Mouse (Mus musculus) spleen, adult 2 months (tissue): ENCODE data around the gene Cachd1. TPM values are rescaled to one million over a fixed set of nuclear protein-coding genes. Genes with fewer than 3 reads are reported as not detected.

Experiments
- DNase-seq, 2 experiments: peaks; one replicate each; pipeline versions ENCODE4 v3.0.0 to v3.0.0-alpha.2; 2012 to 2021; ENCODE audit warnings: low spot score in 2 of 2, low read depth in 1 of 2
- H3K27ac ChIP-seq: fragments of 200-500 bp; 2 replicates; pipeline ENCODE4 v1.5.1; 2012; ENCODE audit warnings: low read length, inconsistent platforms; ENCODE audit not compliant: insufficient read depth
- H3K27me3 ChIP-seq: fragments of 200-500 bp; 2 replicates; pipeline ENCODE4 v1.6.1; 2012; ENCODE audit warnings: mild to moderate bottlenecking, moderate library complexity, low read length, inconsistent platforms; ENCODE audit not compliant: control insufficient read depth, insufficient read depth
- H3K36me3 ChIP-seq: fragments of 200-500 bp; 2 replicates; pipeline ENCODE4 v1.6.1; 2012; ENCODE audit warnings: mild to moderate bottlenecking, low read length, inconsistent platforms; ENCODE audit not compliant: control insufficient read depth, insufficient read depth
- H3K4me1 ChIP-seq: fragments of 200-500 bp; 2 replicates; pipeline ENCODE4 v1.6.1; 2011; ENCODE audit warnings: inconsistent platforms; ENCODE audit not compliant: control insufficient read depth, insufficient read depth, insufficient read length
- H3K4me3 ChIP-seq: fragments of 200-500 bp; 2 replicates; pipeline ENCODE4 v1.5.1; 2011; ENCODE audit warnings: mild to moderate bottlenecking, inconsistent platforms; ENCODE audit not compliant: insufficient read depth, insufficient read length; ENCODE audit errors: extremely low read depth
- CTCF ChIP-seq: fragments of 200-500 bp; IDR thresholded peaks from 2 replicates; pipeline ENCODE4 v1.5.1; 2011; ENCODE audit warnings: mild to moderate bottlenecking, inconsistent platforms; ENCODE audit not compliant: insufficient read depth, insufficient read length, insufficient replicate concordance; ENCODE audit errors: extremely low read depth
- POLR2A ChIP-seq: fragments of 200-500 bp; IDR thresholded peaks from 2 replicates; pipeline ENCODE4 v1.6.1; 2011; ENCODE audit warnings: low read depth, low read length, inconsistent platforms
- WGBS: fragments of 180-500 bp; shearing (Covaris S2); methylation state at CpG from one replicate; pipeline ENCODE4 v1.1.7; 2018; 5-methylcytosine and 5-hydroxymethylcytosine counted together
- polyA plus RNA-seq: library from polyadenylated mRNA; depleted of rRNA; stranded (reverse); fragments of >200 nt; gene quantifications from 2 replicates; pipeline ENCODE4 v1.2.3, GENCODE M21; 2012

Gene Cachd1
- polyA plus RNA-seq, 1 experiment = 17.0 TPM

DNA sequence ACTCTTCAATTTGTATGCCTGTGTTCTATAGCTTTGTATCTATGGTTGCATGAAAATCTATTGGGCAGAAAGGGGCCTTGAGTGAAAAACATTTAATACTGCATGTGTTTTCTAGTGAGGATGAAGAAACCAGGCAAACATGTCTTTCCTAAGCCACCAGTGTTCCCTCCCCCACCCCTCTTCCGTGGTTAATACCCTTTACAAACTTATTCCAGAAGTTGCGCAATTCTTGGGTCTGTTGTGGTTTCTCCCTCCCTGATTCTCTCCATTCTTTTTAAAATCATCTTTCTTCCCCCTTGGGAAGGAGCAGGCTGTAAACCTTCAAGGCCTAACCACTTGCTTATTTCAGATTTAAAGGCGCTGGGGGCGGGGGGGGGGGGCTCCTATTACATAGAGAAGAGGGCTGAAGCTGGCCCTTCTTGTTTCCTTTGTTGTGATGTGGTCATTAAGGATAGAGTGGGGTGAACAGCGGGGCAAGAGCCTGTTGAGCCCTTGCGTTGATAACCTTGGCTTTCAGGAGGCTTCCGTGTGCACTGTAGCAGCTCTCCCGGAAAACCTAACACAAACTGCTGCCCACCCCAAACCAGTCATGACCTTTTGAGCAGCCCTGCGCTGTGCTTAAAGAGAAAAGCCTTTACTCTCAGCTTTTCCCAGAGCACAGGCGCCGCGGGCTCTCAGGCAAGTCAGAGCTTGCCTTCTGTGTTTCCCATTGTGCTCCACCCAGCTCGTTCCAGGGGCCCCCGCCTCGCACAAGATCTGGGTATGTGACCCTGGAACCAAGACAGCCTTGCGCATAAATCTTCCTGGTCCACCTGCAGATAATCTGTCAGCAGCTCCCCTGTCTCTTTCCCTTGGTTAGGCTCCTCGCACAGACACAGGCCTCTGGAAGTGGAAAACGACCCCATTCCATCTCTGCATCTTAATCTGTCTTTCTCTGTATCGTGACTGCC, 109.6 kb downstream of the Cachd1 start:
- TF ChIP-seq CTCF (no peak), POLR2A (no peak)
- 57% methylated on average over 19 of the region's 19 CpGs for WGBS
- H3K4me3 ChIP-seq = no peak overlapping the region
- H3K36me3 ChIP-seq = no peaks in the 10 kb centered on the region
- DNase-seq = no peak
- no peaks in the 10 kb centered on the region for H3K27me3 ChIP-seq
- H3K4me1 ChIP-seq = no peaks in the 10 kb centered on the region
- no peak overlapping the region for H3K27ac ChIP-seq

DNA sequence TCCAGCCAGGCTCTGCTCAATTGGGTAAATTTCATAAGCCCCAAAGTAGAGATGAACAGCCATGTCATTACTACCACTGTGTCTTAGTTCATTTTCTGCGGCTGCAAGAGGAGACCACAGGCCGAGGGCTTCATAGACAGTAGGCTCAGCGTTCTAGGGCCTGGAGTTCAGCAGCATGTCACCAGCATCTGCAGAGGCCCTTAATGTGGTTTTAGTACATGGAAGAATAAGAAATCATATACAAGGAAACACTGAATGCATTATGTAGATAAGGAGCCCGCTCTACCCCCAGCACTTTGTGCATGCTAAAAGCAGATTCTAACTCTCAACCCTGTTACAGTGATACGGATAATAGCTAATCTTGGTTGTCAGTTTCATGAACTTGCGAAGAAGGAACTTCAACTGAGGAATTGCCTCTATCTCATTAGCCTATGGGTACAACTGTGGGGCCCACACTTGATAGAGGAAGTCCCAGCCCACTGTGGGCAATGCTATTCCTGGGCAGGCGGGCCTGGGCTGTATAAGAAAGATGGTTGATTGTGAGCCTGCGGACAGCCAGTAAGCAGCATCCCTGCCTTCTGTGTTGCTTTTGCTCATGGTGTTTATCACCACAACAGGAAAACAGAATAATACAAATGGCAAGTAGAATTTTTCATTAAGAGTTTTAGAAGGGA, 110.4 kb downstream of the Cachd1 start:
- Histone ChIP-seq H3K4me1 (no peaks in the 10 kb centered on the region), H3K4me3 (no peak overlapping the region), H3K27me3 (no peaks in the 10 kb centered on the region), H3K36me3 (no peaks in the 10 kb centered on the region), H3K27ac (no peak overlapping the region)
- TF ChIP-seq CTCF = no peak
- TF ChIP-seq POLR2A = no peak
- WGBS = 23% methylated on average over 8 of the region's 8 CpGs
- no peak for DNase-seq

DNA sequence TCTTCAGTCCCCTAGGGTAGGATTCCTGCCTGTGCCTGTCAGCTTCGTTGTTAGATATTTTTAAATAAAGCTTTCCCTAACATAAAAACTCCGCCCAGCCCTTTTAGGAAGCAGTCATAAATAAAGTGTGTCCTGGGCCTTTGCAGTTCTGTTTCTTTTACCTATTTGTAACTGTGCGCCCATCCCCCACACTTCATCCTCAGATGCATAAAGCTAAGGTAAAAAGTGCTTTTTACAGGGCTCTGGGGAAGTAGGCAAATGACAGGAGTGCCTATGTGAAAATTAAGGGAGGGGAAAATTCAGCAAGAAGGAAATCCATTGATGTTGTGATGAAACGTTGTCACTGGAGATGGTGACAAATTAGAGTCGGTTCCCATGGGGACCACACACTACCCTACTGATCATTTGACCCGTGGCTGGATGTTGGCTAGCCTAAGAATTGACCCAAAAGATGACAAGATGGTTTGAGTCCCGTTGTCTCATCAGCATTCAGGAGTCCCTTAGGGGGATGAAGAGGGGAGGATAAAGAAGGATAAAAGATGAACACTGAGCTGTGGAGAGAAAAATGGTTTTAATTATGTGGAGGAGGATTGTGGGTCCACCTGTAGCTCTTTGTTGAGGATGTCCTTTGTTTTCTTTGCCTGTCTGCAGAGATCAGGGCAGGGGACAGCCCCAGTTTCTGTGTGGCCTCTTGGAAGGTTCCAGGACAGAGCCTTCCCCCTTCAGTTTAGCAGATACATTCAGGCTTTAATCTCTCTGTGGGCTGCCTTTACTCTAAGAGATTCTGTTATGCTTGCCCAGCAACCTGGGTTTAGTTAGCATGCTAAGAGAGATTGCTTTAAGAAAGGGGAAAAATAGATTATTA, 113.9 kb downstream of the Cachd1 start:
- Histone ChIP-seq H3K4me3 (no peak overlapping the region), H3K27me3 (no peaks in the 10 kb centered on the region), H3K4me1 (no peaks in the 10 kb centered on the region), H3K27ac (no peak overlapping the region), H3K36me3 (no peaks in the 10 kb centered on the region)
- no peak for DNase-seq
- 61% methylated on average over 7 of the region's 7 CpGs for WGBS
- TF ChIP-seq POLR2A (no peak), CTCF (no peak)

DNA sequence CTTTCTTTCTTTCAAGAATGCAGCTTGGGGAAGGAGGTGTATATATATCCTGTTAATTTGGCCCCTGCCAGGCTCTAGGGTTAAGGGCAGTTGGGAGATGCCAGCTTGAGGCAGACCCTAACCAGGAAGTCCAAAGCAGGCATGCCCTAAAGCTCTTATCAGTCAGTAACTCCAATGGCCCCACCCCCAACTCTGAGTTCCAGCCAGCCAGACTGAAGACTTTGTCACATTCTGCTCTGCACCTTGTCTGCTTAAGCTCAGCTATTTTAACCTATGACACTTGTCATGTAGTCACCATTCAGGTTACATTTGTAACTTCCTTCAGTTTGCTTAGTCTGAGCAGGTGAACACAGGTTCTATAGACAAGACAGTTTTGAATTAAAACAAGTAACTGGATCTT, 117.3 kb downstream of the Cachd1 start:
- no peak for TF ChIP-seq CTCF
- no peak for TF ChIP-seq POLR2A
- H3K27ac ChIP-seq = no peak overlapping the region
- no peak overlapping the region for H3K4me3 ChIP-seq
- DNase-seq = no peak
- no peaks in the 10 kb centered on the region for H3K4me1 ChIP-seq
- no peaks in the 10 kb centered on the region for H3K27me3 ChIP-seq
- H3K36me3 ChIP-seq = no peaks in the 10 kb centered on the region

DNA sequence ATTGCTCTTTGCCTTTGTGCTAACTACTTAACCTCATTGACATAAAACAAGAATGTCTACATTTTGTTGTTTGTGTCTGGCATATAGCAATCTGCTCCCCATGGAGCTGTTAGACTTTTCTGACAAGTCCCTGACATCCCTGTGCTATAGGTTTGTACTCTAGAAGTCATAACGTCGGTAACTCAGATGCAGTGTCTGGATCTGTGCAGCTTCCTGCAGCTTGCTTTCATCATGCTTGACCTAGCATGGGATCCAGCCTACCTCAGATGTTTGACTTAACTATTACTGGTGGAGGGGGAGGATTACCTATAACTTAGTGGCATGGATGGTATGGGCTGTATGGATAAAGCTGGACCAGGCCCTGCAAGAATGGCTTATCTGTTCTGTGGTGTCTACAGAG, 117.7 kb downstream of the Cachd1 start:
- WGBS = 91% methylated on average over 2 of the region's 2 CpGs
- Histone ChIP-seq H3K4me3 (no peak overlapping the region), H3K36me3 (no peaks in the 10 kb centered on the region), H3K27ac (no peak overlapping the region), H3K27me3 (no peaks in the 10 kb centered on the region), H3K4me1 (no peaks in the 10 kb centered on the region)
- TF ChIP-seq CTCF (no peak), POLR2A (no peak)
- no peak for DNase-seq

DNA sequence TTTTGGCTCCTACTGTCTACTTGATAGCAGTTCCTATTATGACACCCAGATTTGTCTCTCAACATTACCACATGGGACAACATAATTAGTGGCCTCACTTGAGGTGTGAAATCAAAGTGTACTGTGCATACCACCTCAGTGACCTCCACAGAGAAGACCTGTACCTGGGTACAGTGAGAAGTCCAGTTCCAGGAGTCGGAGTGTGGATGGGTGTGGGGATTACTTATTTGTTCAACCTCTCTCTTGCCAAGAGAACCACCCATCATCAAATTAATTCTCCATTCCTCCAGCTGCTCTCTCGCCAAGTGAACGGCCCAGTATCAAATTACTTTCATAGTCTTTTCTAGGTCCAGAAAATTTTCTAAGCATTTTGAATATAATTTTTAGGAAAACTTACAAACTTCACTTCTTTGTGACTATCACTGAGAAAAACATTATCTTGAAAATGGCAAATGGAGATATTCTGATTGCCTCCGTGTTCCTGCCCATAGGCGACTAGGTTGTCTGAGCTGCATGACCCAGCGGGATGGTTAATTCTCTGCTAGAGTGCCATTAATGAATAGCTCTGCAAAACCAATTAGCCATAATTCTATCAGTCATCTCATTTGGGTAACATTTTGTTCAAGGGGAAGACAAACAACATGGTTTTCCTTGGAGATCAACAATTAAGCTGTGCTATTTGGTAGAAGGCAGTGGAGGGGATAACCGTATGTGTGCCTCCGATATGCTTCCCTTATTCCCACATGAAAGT, 120.0 kb downstream of the Cachd1 start:
- H3K4me1 ChIP-seq = no peaks in the 10 kb centered on the region
- no peak overlapping the region for H3K4me3 ChIP-seq
- no peak for DNase-seq
- no peak for TF ChIP-seq CTCF
- TF ChIP-seq POLR2A = no peak
- 94% methylated on average over 8 of the region's 8 CpGs for WGBS
- H3K36me3 ChIP-seq = no peaks in the 10 kb centered on the region
- no peak overlapping the region for H3K27ac ChIP-seq
- no peaks in the 10 kb centered on the region for H3K27me3 ChIP-seq
